Mouse (Mus musculus): Measurements from ENCODE around the gene Npnt.

The Npnt gene

DNA sequence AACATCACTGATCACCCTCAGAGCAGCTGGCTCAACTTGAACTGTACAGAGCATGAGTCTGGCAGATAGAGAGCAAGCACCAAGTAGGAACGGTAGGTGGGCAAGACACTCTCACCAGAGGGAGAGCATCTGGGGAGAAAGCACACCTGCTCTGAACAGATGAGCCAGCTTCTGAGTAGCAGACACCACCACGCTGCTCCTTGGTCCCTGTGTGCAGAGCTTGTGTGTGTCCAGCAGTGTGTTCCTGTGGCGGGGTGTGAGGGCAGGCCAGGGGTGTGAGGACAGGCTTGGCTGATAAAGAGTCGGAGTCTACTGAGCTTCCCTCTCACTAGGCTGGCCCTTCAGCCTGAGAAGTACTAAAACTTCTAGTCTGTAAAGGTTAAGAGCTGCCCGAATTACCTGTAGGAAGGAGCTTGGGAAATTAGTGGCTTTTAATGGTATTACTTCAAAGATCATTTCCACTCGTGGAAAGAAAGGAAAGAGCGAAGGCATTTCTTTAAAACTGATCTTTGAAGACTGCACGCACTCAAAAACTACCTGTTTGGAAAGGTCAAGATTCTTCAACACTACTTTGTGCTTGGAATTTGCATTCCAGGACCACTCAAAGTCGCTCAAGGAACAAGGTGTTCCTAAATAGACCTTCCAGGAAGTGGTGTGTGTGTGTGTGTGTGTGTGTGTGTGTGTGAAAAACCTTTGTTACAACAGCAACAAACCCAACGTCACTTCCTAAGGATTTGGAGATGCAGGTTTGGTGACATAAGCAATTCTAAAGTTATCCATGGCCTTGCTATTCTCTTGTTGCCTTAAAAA is 9.7 kb downstream of the Npnt start:
- no peak for DNase-seq (ENCODE audit: extremely low spot score, low read depth, low spot score)

DNA sequence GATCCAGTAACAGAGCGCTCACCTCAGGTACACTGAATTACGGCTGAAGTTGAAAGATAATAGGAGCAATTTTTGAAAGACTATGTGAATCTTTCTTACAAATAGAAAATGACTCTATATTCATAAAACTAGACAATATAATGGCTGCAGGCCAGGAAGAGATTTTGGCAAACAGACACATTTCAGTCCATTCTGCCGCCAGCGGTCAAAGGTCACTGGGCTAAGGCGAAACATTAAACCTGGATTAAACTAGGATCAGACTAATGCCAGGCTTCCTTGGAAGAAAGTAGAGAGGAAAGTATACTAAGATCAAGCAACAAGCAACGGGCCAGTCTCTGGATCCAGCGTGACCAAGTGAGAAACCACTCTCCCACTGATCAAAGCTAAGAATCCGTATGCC is 11.1 kb downstream of the Npnt start:
- no peak for DNase-seq (ENCODE audit: extremely low spot score, low read depth, low spot score)

DNA sequence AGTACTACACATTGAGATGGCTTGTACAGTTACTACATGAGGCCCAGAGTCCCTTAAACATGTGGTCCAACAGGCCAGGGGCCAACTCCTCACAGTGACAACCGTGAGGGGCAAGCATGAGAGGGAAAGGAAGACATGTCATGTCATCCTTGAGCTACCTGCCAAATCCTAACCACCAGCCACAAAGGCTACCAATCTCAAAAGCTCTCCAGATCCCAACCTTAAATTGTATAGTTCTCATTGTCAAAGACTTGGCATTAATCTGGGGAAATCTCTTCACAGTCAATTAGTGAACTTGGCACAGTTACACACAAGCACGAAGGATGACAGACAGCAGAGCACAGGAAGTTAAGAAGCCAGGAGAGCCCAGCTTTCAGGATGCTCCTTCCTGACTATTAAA is 15.4 kb downstream of the Npnt start:
- no peak for DNase-seq (ENCODE audit: extremely low spot score, low read depth, low spot score)

DNA sequence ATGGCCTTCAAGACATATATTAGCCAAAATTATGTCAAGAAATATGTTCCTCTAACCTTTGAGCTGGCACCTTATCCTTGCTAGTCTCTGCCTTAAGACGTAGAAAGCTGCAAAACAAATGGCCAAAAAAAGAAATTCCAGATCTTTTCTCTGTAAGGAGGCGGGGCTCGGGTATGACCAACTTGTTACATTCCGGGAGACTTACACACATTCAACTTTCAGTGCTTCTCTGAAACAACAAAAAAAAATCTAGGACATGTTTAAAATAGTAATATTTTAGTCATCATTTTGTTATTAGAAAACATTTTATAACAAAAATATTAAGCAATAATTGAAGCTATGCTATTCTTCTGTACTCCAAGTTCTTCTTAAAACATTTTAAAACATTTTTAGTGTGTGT is 18.6 kb downstream of the Npnt start:
- DNase-seq (ENCODE audit: extremely low spot score, low read depth, low spot score), result no peak

DNA sequence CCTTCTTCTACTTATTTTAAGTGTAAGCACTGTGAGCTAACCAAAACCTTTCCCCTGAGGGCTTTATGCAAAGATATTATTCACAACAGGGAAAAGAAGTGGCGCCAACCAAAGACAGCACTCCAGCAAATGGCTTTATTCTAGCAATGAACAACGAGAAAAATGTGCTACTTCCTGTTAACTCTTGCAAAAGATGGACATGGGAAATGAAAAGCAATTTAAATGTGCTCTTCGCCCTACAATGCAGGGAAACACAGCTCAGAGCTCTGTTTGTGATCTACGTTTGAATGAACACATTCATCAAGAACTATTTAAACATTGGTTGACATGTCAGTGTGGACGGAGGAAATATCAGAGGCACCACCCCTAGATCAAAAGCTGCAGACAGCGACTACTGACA is 20.2 kb downstream of the Npnt start:
- no peak for DNase-seq (ENCODE audit: extremely low spot score, low read depth, low spot score)

DNA sequence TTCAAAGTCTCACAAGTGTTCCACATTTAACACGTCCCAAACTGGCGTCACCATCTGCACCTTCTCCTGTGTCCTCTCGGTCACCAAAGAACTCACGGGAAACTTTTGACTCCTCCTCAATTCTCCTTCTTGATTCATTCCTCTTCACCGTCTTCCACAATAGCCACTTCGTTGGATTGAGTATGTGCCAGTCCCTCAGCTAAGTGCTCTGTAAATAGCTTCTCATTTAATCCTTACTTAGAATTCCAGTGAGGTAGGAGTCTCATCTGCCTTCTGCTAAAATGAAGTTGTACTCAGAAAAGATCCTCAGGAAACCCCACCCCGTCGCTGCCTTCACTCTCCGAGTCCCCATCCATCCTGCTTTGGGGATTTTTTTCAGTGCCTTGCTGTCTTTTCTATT is 21.9 kb downstream of the Npnt start:
- DNase-seq (ENCODE audit: extremely low spot score, low read depth, low spot score), result no peak

DNA sequence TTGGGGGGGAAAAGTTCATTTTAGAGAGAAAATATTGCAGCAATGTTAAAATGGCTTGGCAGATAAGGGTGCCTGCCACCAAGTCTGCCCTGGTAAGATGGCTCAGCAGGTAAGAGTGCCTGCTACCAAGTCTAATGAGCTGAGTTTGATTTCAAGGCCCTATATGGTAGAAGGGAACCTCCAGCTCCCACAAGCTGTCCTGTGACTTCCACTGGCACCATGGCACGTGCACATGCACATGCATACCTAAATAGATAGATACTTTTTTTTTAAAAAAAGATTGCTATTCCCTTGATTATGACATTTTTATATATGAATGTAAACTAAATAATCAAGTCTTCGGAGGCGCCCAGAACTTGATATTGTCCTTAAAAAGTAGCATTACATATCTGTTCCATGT is 30.3 kb downstream of the Npnt start:
- DNase-seq (ENCODE audit: extremely low spot score, low read depth, low spot score), result no peak

DNA sequence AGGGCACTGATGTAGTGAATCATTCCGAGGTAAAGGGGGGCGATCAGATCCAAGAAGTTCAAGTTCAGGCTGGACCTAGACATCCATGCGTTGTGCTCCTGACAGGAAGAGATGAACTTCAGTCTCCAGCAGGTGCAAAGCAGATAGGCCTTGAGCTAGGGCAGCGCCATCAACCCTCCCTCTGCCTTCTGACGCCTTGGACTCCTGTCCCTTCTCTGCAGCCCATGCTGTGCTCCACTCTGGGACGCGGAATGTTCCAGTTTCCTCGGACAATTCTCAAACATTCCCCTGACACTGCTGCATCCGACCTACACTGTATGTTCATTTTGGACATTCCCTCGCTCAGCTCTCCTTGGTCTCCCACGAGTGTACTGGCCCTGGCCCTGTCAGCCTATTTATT is 30.9 kb downstream of the Npnt start:
- DNase-seq (ENCODE audit: extremely low spot score, low read depth, low spot score), result no peak

DNA sequence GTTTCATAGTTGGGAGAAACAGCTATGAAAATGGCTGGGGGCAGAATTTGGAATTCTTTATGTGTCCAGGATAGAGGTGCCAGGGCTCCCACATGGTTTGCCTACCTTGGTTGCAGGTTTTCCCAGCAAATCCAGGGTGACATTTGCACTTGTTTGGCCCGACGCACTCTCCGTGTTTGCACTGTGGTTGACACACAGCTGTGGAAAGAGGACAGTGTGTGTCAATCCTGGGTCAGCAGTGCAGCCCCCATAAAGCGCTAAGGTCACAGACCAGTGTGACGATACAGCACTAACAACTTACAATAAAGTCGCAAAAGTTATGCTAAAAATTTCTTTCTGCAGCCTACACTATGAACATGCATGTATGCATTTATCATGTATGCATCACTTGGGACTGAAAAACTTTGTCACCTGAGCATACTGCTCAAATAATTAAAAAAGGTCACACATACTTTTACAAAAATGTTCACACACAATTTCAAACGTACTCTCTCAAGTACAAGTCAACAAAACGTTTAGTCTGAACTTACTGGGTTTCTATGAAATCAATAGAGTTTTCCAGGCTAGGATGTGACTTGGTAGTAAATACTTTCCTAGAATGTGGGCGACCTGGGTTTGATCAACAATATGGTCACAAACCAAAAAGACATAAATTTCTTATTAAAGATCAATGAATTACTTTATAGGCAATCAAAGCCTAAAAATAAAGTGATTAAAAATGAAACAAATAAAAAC is 32.6 kb downstream of the Npnt start:
- no peak for DNase-seq (ENCODE audit: extremely low spot score, low read depth, low spot score)

DNA sequence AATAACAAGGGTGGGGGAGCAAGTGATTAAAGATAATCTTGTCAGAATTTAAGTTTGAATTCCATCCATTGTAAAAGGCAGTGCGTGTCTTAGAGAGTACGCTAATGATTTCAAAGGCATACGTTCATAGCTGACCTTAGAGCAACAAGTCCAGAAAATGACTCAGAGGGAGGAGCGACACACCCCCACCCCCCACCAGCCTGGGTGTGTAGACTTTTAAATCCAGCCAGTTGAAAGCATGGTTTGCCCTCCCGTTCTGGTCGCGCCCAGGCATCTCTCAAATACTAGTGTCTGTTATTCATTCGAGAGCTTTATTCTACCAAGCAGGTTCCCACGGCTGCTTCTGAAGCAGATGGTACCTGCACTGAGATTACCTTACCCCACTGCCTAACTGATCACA is 34.4 kb downstream of the Npnt start:
- DNase-seq (ENCODE audit: extremely low spot score, low read depth, low spot score), result no peak

DNA sequence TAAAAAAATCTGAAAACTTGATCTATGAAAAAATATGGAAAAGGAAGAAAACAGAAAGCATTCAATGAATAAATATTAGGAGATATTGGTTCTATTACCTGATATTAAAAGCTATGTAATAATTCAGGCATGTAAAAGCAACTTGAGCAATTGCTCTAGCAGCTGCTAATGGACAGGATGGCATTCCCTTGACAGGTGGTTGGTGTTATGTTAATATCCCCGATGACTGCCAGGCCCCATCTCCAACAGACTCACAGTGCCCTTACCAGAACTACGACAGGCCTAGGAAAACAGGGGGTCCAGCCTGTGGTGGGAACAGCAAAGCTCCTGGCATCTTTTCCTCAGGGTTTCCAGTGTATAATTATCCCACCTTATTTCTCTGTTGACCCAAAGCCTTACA is 37.7 kb downstream of the Npnt start:
- no peak for DNase-seq (ENCODE audit: extremely low spot score, low read depth, low spot score)

DNA sequence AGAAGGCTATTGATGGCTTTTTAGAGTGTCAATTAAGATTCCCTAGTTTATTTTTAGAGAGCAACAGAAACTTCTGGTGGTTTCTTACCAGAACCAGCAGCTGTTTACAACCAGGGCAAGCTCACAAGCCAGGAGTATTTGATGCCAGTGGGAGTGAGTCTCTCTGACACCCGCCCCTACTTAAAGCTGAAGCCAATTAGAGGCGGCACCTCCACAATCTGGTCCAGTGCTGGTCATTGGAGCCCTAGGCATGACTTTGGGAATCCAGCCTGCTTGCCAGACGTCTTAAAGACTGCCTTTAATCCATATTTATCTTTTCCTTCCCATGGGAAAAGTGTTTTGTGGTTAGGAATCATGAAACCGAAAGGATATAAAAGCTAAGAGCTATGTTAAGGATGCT is 38.4 kb downstream of the Npnt start:
- peak; percentile 26 for DNase-seq (ENCODE audit: extremely low spot score, low read depth, low spot score)

DNA sequence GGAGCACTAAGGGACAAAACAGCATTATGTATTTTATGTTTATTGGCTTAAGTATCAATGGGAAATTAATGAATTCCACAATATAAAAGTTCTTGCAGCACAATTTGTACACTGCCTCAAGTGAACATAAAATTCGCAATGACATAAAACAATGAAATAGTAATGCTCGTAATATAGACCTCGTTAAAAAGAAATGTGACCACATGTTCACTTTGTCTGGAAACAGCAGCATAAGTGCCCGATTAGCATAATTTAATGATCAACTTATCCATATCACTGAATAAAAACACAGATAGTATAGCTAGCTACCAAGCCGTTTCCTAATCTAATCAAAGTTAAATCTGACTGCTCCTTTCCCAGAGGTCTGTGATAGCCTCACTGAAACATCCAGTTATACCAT is 39.4 kb downstream of the Npnt start:
- DNase-seq (ENCODE audit: extremely low spot score, low read depth, low spot score), result no peak

DNA sequence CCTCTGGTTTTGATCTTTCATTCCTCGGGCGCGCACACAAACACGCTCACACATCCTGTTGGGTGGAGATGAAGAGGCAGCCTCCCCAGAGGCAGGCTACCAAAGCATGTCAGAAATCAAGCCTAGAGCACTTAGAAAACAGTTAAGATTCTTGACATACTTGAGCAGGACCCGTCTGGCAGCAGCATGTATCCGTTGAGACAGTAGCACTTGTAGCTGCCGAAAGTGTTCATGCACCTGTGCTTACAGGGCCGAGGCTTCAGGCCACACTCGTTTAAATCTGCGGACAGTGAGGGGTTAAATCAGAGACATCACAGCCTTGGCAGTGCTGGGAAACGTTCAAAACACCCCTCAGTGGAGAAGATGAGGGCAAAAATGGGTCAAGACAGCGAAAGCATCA is 40.4 kb downstream of the Npnt start:
- no peak for DNase-seq (ENCODE audit: extremely low spot score, low read depth, low spot score)

DNA sequence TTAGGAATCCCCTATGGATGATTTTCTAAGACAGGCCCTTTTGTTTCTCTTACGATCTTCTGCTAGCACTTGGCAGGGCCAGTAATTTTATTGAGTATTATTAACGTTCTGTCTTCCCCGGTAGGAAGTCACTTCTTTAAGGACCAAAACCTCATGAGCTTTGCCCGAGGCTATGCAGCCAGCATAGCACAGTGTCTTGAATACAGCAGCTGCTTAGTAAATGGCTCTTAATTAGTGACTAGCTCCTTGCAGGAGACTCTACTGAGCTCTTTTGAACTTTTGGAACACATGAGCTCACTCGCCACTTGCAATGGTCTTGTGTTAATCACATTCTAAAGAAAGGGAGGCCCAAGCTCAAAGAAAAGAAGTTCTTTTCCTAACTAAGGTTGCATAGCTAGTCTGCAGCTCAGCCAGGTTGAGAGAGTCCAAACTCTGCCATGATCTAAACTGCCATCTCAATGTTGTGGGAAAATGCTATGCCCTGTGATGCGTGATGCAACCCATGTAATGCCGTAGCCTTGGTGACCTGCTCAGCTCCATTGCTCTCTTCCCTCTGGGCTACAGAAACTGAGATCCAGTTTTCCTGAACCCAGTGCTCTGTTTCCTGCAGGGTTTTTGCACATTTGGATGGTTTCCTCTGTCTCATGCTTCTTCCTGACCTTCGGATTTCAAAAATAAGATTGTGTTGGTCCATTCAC is 42.4 kb downstream of the Npnt start:
- no peak for DNase-seq (ENCODE audit: extremely low spot score, low read depth, low spot score)

DNA sequence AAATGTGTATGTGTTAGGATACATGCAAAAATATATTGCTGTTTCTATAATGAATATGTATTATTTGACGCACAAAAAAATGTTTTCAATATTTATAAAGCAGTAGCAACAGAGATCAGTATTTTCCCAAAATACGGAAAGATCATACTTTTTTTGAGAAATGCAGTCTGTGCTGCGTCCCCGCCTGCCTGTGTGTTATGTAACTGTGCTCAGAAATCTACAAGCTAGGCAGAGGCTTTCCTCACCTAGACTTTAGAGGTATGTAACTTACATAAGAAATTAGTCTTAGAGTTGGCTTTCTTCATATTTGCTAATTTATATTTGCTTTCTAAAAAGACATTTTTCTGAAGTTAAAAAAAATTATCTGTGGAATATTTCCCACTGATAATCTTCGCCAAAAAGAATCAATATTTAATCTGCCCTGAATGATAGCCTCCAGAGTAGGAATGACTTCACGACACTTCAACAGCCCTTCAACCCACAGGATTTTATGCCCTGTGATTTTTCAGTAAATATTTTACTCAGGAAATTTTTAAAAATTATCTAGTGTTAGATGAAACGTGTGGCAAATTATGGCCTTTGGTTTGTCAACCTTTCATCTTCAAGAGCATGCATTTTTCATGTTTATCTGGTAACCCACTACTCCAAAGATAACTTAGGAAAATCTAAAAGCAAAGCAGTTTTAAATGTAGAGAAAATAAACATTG is 44.7 kb downstream of the Npnt start:
- no peak for DNase-seq (ENCODE audit: extremely low spot score, low read depth, low spot score)

DNA sequence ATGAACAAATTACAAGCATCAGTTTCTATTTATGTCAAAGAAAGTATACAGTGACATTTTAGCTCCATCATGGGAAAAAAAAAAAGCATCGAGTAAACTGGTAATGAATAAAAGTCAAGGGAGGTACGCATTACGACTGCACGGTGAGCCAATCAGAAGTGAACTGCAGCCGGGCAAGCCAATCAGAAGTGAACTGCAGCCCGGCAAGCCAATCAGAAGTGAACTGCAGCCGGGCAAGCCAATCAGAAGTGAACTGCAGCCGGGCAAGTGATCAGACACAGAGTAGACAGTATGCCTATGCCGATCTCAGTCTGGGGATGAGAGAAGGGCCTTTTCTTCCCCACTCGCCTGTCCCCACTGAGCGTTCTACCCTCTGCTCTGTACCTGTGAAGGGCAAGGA is 46.7 kb downstream of the Npnt start:
- no peak for DNase-seq (ENCODE audit: extremely low spot score, low read depth, low spot score)

DNA sequence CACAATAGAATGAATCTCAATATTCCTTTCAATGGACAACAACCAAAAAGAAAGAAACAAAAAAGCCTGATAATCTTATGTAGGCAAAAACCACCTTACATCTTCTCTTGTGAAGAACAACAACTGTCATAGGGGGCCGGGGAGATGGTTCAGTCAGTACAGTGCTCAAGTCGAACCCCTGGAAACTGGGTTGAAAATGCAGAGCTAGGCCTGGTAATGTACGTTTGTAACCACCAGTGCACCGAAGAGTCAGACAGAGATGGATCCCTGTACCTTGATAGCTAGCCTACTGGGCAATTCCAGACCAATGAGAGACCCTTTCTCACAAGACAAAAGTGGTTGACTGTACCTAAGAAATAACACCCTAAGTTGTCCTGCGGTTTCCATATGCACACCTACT is 47.2 kb downstream of the Npnt start:
- DNase-seq (ENCODE audit: extremely low spot score, low read depth, low spot score), result no peak

DNA sequence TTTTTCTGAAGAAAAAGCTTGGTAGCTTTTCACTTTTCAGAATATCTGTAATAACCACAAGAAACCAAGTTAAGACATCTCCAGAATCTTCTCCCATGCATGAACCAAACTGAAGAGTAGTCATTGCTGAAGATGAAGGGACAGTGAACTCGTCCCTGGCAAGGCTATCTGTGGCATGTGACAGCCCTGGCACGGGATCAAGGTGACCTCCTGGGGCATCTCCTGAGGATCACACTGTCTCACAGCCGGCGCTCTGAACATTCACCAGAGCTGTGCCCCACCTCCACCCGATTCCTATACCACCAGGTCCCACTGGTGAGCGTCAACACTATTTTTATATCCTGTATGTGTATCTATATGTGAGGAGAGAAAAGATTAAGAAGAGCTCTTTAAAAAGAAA is 47.9 kb downstream of the Npnt start:
- no peak for DNase-seq (ENCODE audit: extremely low spot score, low read depth, low spot score)

DNA sequence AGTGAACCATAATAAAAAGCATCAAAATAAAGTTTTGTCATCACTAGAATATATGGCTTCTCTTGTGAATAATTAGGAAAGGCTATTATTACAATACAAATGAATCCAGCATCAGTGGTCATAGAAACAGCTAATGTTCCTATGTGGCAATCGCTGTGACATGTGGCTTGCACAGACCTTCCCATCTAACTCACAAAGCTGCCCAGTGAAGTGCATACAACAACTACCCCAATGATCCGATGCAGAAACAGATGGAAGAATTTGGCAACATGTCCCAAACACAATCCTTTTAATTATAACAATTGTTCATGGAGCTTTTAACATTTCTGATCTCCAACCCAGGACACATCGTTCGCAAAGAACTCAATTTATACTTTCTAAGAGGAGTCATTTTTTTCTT is 52.2 kb downstream of the Npnt start:
- no peak for DNase-seq (ENCODE audit: extremely low spot score, low read depth, low spot score)

DNA sequence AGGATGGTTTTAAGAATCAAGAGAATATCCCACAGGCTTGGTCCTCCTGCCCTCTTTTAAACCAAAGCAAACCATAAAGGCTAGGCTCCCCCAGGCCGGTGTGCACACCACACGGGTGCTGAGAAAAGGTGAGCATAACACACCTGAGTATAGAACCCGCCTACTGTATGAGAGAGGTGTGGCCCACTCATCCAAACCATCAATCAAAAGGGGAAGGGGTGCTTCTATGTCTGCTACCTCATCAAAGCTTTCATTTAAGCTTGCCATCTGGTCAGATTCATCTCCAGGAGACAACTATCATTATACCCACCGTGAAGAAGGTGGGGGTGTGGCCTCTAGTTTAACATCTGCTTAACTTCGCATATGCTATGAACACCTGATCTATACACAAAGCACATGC is 52.7 kb downstream of the Npnt start:
- no peak for DNase-seq (ENCODE audit: extremely low spot score, low read depth, low spot score)

DNA sequence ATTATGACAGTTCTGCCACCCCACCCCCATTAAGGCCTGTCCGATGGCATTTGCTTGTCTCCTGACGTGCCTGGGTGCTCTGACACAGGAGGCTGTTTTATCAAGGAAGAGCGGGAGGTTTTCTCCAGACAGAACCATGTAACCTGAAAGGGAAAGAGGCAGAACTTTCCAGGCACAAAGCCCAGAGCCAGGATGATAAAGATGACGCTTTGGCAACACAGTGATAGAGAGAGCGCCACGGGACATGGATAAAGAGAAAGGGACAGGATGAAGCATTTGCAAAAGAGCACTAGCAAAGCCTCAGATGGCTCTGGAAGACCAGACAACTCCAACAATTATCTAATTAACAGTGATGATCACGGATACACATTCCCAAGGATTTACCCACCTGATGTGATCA is 56.0 kb downstream of the Npnt start:
- no peak for DNase-seq (ENCODE audit: extremely low spot score, low read depth, low spot score)

Data from hindlimb bud, embryonic 11.5 days (tissue).